Mouse (Mus musculus): Measurements from ENCODE around the gene Zfyve28.

- no peak for TF ChIP-seq POLR2A (IDR thresholded peaks at IDR 0.05; ENCODE audit: extremely low read depth, insufficient read depth, low read length)
- TF ChIP-seq CTCF (IDR thresholded peaks at IDR 0.05; ENCODE audit: low read depth, low read length): no peak
Measured at GRCm38 (mm10) chr5:34274268-34274667, 14.0 kb downstream of the Zfyve28 start.
